Mouse (Mus musculus): ENCODE results near the gene Zdhhc13. TPM values are rescaled to one million over a fixed set of nuclear protein-coding genes. Genes with fewer than 3 reads are reported as not detected.
A peak's percentile ranks its signal among the peaks of the same experiment; 100 is the strongest.

Gene Zdhhc13
- polyA plus RNA-seq, 1 experiment, result 23.0 TPM

GRCm38 (mm10) chr7:48758083-48758482, 30.7 kb upstream of the Zdhhc13 start:
- 90% methylated on average over 1 of the region's 1 CpGs for WGBS
- TF ChIP-seq POLR2A (IDR thresholded peaks at IDR 0.05; ENCODE audit: borderline replicate concordance, insufficient read depth, low read length) (no peak), CTCF (IDR thresholded peaks at IDR 0.05; ENCODE audit: borderline replicate concordance, insufficient read depth, low read depth, low read length) (no peak)
- Histone ChIP-seq H3K4me3 (replicated peaks; ENCODE audit: insufficient read depth, low read depth, low read length) (no peak overlapping the region), H3K27ac (ENCODE audit: insufficient read depth, low read length) (no peak overlapping the region), H3K4me1 (ENCODE audit: control insufficient read depth, insufficient read depth, low read length) (no peaks in the 10 kb centered on the region), H3K27me3 (ENCODE audit: control insufficient read depth, insufficient read depth, low read length) (no peaks in the 10 kb centered on the region)
- no peak for DNase-seq

- TF ChIP-seq CTCF (IDR thresholded peaks at IDR 0.05; ENCODE audit: borderline replicate concordance, insufficient read depth, low read depth, low read length), result no peak
- 87% methylated on average over 1 of the region's 1 CpGs for WGBS
- no peak for DNase-seq
These were observed 28.0 kb upstream of the Zdhhc13 start for GRCm38 (mm10) chr7:48760789-48761188.

GRCm38 (mm10) chr7:48762289-48762688, 26.5 kb upstream of the Zdhhc13 start:
- 73% methylated on average over 1 of the region's 1 CpGs for WGBS
- Histone ChIP-seq H3K4me3 (replicated peaks; ENCODE audit: insufficient read depth, low read depth, low read length) (no peak overlapping the region), H3K27ac (ENCODE audit: insufficient read depth, low read length) (no peak overlapping the region), H3K27me3 (ENCODE audit: control insufficient read depth, insufficient read depth, low read length) (no peaks in the 10 kb centered on the region), H3K4me1 (ENCODE audit: control insufficient read depth, insufficient read depth, low read length) (no peaks in the 10 kb centered on the region)
- no peak for DNase-seq
- no peak for TF ChIP-seq POLR2A (IDR thresholded peaks at IDR 0.05; ENCODE audit: borderline replicate concordance, insufficient read depth, low read length)
- no peak for TF ChIP-seq CTCF (IDR thresholded peaks at IDR 0.05; ENCODE audit: borderline replicate concordance, insufficient read depth, low read depth, low read length)

More at GRCm38 (mm10) chr7:48760789-48761188, 28.0 kb upstream of the Zdhhc13 start:
- Histone ChIP-seq H3K27me3 (ENCODE audit: control insufficient read depth, insufficient read depth, low read length) (no peaks in the 10 kb centered on the region), H3K27ac (ENCODE audit: insufficient read depth, low read length) (no peak overlapping the region), H3K4me1 (ENCODE audit: control insufficient read depth, insufficient read depth, low read length) (no peaks in the 10 kb centered on the region), H3K4me3 (replicated peaks; ENCODE audit: insufficient read depth, low read depth, low read length) (no peak overlapping the region)

DNA sequence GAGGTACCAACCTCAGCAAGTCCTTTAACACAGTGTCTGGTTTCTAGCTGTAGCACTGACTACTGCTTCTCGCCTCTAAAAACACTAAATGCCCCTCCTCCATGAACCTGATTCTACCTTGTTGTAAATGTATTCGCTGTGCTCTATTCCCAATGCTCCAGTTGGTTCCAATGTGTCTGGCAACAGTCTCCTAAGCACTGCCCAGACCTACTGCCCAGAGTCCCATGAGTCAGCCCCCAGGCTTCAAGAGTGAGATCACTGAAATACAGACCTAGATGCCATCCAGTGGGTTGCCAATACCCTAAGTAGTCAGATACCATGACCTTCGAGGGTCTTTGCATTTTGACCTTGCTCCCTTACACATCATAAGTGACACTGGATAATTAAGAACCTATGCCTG, 26.1 kb upstream of the Zdhhc13 start:
- no peaks in the 10 kb centered on the region for H3K4me1 ChIP-seq (ENCODE audit: control insufficient read depth, insufficient read depth, low read length)
- no peak overlapping the region for H3K27ac ChIP-seq (ENCODE audit: insufficient read depth, low read length)
- no peak overlapping the region for H3K4me3 ChIP-seq (replicated peaks; ENCODE audit: insufficient read depth, low read depth, low read length)
- H3K27me3 ChIP-seq (ENCODE audit: control insufficient read depth, insufficient read depth, low read length), result no peaks in the 10 kb centered on the region
- no peak for DNase-seq
- 81% methylated on average over 3 of the region's 3 CpGs for WGBS
- TF ChIP-seq CTCF (IDR thresholded peaks at IDR 0.05; ENCODE audit: borderline replicate concordance, insufficient read depth, low read depth, low read length) (no peak), POLR2A (IDR thresholded peaks at IDR 0.05; ENCODE audit: borderline replicate concordance, insufficient read depth, low read length) (no peak)

DNA sequence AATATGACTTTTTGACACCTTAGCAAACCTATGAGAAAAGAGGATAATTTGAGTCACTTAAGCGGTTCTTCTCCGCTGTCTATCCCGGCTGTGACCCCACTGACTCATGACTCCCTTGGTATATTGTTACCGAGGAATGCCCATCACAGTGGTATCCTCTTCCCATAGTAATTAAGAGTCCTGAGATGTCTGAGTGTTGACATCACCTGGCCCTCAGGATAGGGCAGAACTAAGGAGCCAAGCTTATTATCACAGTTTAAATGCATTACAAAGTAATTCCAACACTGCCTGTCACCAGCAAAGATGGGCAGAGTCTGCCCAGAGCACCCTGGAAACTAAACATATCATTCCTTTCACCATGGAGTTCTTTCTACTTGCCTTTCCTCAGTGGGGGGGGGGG, 22.8 kb upstream of the Zdhhc13 start:
- WGBS, result 91% methylated on average over 4 of the region's 4 CpGs
- DNase-seq, result no peak
- Histone ChIP-seq H3K27ac (ENCODE audit: insufficient read depth, low read length) (no peak overlapping the region), H3K4me3 (replicated peaks; ENCODE audit: insufficient read depth, low read depth, low read length) (no peak overlapping the region), H3K4me1 (ENCODE audit: control insufficient read depth, insufficient read depth, low read length) (no peaks in the 10 kb centered on the region), H3K27me3 (ENCODE audit: control insufficient read depth, insufficient read depth, low read length) (no peaks in the 10 kb centered on the region)
- no peak for TF ChIP-seq POLR2A (IDR thresholded peaks at IDR 0.05; ENCODE audit: borderline replicate concordance, insufficient read depth, low read length)
- no peak for TF ChIP-seq CTCF (IDR thresholded peaks at IDR 0.05; ENCODE audit: borderline replicate concordance, insufficient read depth, low read depth, low read length)

GRCm38 (mm10) chr7:48769721-48770120, 19.1 kb upstream of the Zdhhc13 start:
- DNase-seq, result peak in 1 of 2 experiments; percentile 36
- TF ChIP-seq CTCF (IDR thresholded peaks at IDR 0.05; ENCODE audit: borderline replicate concordance, insufficient read depth, low read depth, low read length), result no peak
- no peak for TF ChIP-seq POLR2A (IDR thresholded peaks at IDR 0.05; ENCODE audit: borderline replicate concordance, insufficient read depth, low read length)
- Histone ChIP-seq H3K4me1 (ENCODE audit: control insufficient read depth, insufficient read depth, low read length) (no peaks in the 10 kb centered on the region), H3K27me3 (ENCODE audit: control insufficient read depth, insufficient read depth, low read length) (no peaks in the 10 kb centered on the region), H3K27ac (ENCODE audit: insufficient read depth, low read length) (no peak overlapping the region), H3K4me3 (replicated peaks; ENCODE audit: insufficient read depth, low read depth, low read length) (no peak overlapping the region)
- WGBS, result 4% methylated on average over 1 of the region's 1 CpGs

DNA sequence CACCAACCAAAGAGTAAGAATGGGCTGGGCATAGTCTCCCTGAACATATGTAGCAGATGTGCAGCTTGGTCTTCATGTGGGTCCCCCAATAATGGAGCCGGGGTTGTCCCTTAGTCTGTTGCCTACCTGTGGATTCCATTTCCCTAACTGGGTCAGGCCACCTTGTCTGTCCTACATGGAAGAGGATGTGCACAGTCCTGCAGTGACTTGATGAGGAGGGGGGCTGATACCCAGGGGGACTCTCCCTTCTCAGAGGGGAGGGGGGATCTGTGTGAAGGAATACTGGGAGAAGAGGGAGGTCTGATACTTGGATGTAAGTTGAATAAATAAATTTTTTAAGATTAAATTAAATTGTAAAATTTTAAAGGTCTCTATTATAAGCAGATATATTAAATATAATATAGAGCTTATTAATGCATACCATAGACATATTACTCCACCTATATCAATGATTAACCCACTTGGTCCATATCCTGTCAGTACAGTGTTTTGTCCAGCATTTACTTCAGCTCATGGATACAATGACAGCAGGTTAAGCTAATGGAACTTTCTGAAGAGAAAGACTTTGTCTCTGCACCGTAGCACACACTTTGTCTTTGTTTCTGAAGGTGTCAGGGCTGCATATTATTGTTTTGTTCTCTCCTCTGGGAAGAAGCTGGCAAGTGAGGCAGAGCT, 16.6 kb upstream of the Zdhhc13 start:
- H3K27me3 ChIP-seq (ENCODE audit: control insufficient read depth, insufficient read depth, low read length), result no peaks in the 10 kb centered on the region
- H3K4me3 ChIP-seq (replicated peaks; ENCODE audit: insufficient read depth, low read depth, low read length), result no peak overlapping the region
- WGBS, result 95% methylated on average over 2 of the region's 2 CpGs
- no peak for TF ChIP-seq POLR2A (IDR thresholded peaks at IDR 0.05; ENCODE audit: borderline replicate concordance, insufficient read depth, low read length)
- no peak for TF ChIP-seq CTCF (IDR thresholded peaks at IDR 0.05; ENCODE audit: borderline replicate concordance, insufficient read depth, low read depth, low read length)
- no peak for DNase-seq
- H3K4me1 ChIP-seq (ENCODE audit: control insufficient read depth, insufficient read depth, low read length), result no peaks in the 10 kb centered on the region
- no peak overlapping the region for H3K27ac ChIP-seq (ENCODE audit: insufficient read depth, low read length)

DNA sequence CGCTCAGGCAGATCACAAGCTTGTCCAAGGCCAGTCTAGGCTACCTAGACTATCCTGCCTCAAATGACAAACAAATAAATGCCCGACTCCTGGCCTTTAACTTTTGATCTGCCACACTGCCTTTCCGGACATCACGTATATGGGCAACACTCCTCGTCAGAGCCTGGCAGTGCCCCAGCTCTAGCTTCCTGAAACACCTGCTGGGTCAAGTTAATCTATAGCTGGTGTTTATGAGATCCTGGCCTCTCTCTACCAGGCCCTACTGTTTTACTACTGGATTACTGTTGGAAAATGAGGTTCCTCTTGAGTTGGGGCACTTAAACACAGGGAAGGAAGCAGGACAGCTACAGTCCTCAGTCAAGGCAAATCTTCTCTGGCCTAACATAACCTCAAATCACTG, 15.5 kb upstream of the Zdhhc13 start:
- H3K27ac ChIP-seq (ENCODE audit: insufficient read depth, low read length), result no peak overlapping the region
- TF ChIP-seq POLR2A (IDR thresholded peaks at IDR 0.05; ENCODE audit: borderline replicate concordance, insufficient read depth, low read length) (no peak), CTCF (IDR thresholded peaks at IDR 0.05; ENCODE audit: borderline replicate concordance, insufficient read depth, low read depth, low read length) (no peak)
- H3K4me1 ChIP-seq (ENCODE audit: control insufficient read depth, insufficient read depth, low read length), result peaks cover 4% of the 10 kb centered on the region; the same call in 1 of the 2 replicates
- DNase-seq, result no peak
- 81% methylated on average over 5 of the region's 5 CpGs for WGBS
- no peaks in the 10 kb centered on the region for H3K27me3 ChIP-seq (ENCODE audit: control insufficient read depth, insufficient read depth, low read length)
- H3K4me3 ChIP-seq (replicated peaks; ENCODE audit: insufficient read depth, low read depth, low read length), result no peak overlapping the region
